Mouse (Mus musculus) forebrain, embryonic 12.5 days (tissue): Measurements from ENCODE around the gene Agbl4. TPM values are rescaled to one million over a fixed set of nuclear protein-coding genes. Genes with fewer than 3 reads are reported as not detected.
A peak's percentile ranks its signal among the peaks of the same experiment; 100 is the strongest.

Source experiments
- ATAC-seq: fragments of 200-750 bp; cut with Nextera tagmentation; 2 replicates; pipeline ENCODE4 v1.8.0; 2017; ENCODE audit warnings: moderate TSS enrichment; ENCODE audit not compliant: low FRiP score
- H3K27ac ChIP-seq: fragments of 300-500 bp; sonication (generic); 2 replicates; pipeline ENCODE4 v1.5.1; 2016; ENCODE audit warnings: mild to moderate bottlenecking
- H3K27me3 ChIP-seq: fragments of 300-500 bp; sonication (generic); 2 replicates; pipeline ENCODE4 v1.6.1; 2016; ENCODE audit warnings: mild to moderate bottlenecking
- H3K36me3 ChIP-seq: fragments of 300-500 bp; sonication (generic); replicated peaks from 2 replicates; pipeline ENCODE4 v1.6.1; 2016; ENCODE audit warnings: mild to moderate bottlenecking
- H3K4me1 ChIP-seq: fragments of 300-500 bp; sonication (generic); 2 replicates; pipeline ENCODE4 v1.6.1; 2016
- H3K4me2 ChIP-seq: fragments of 300-500 bp; sonication (generic); 2 replicates; pipeline ENCODE4 v1.6.1; 2016; ENCODE audit warnings: mild to moderate bottlenecking, moderate library complexity
- H3K4me3 ChIP-seq: fragments of 300-500 bp; sonication (generic); replicated peaks from 2 replicates; pipeline ENCODE4 v1.5.1; 2016; ENCODE audit warnings: mild to moderate bottlenecking
- H3K9ac ChIP-seq: fragments of 300-500 bp; sonication (generic); 2 replicates; pipeline ENCODE4 v1.6.1; 2016; ENCODE audit warnings: mild to moderate bottlenecking
- H3K9me3 ChIP-seq: fragments of 300-500 bp; sonication (generic); 2 replicates; pipeline ENCODE4 v1.6.1; 2016
- WGBS: fragments of 180-500 bp; shearing (Covaris S2); methylation state at CpG from one replicate; pipeline ENCODE4 v1.1.7; 2016; 5-methylcytosine and 5-hydroxymethylcytosine counted together
- polyA plus RNA-seq: library from polyadenylated mRNA; unstranded; fragments of >200 nt; fragmentation: Nextera tagmentation; extraction: Ambion mirVana; gene quantifications from 2 replicates; pipeline ENCODE4 v1.2.1, GENCODE M21; 2016

The Agbl4 gene
- polyA plus RNA-seq, 1 experiment from 2014 or later = 1.9 TPM

GRCm38 (mm10) chr4:111530537-111530936 lies 1133.1 kb downstream of the Agbl4 start:
- no peak overlapping the region for H3K4me3 ChIP-seq
- no peaks in the 10 kb centered on the region for H3K9me3 ChIP-seq
- no peaks in the 10 kb centered on the region for H3K4me1 ChIP-seq
- no peak overlapping the region for H3K27ac ChIP-seq
- no peak overlapping the region for H3K4me2 ChIP-seq
- no peak for ATAC-seq
- WGBS = 95% methylated on average over 2 of the region's 2 CpGs
- H3K27me3 ChIP-seq = no peaks in the 10 kb centered on the region
- no peak overlapping the region for H3K9ac ChIP-seq
- H3K36me3 ChIP-seq = no peaks in the 10 kb centered on the region

- ATAC-seq = no peak
- WGBS = 88% methylated on average over 2 of the region's 2 CpGs
Observed at GRCm38 (mm10) chr4:111544684-111545083, 1147.2 kb downstream of the Agbl4 start.

DNA sequence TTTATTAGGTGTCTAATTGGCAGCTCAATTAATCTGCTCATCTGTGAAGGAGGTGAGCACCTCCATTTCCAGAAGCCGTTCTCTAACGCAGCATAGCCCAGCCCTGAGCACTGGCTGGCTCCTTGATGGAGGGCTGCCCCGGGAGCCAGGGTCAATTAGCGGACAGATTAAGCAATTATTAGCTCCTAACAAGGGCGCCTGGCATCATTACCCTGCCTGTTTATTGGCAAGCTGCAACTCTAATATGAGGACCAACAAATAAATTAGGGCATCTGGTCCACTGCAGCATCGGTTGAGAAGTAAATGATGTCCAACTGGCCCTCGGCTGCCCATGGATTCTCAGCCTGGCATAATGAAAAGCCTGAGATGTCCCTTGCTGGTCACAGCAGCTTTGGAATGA lies 1148.5 kb downstream of the Agbl4 start:
- WGBS = 51% methylated on average over 7 of the region's 7 CpGs
- H3K27me3 ChIP-seq = no peaks in the 10 kb centered on the region
- H3K4me1 ChIP-seq = 0 out of 2 replicates have a peak, but pooled peaks cover 3% of the 10 kb centered on the region
- 0 out of 2 replicates have a peak, but pooled peaks have one; percentile 65 for ATAC-seq
- H3K9me3 ChIP-seq = no peaks in the 10 kb centered on the region
- H3K9ac ChIP-seq = no peak overlapping the region
- no peak overlapping the region for H3K4me3 ChIP-seq
- no peak overlapping the region for H3K4me2 ChIP-seq
- no peak overlapping the region for H3K27ac ChIP-seq
- H3K36me3 ChIP-seq = no peaks in the 10 kb centered on the region

More at GRCm38 (mm10) chr4:111544684-111545083, 1147.2 kb downstream of the Agbl4 start:
- Histone ChIP-seq H3K36me3 (no peaks in the 10 kb centered on the region), H3K4me3 (no peak overlapping the region), H3K27me3 (no peaks in the 10 kb centered on the region), H3K4me2 (no peak overlapping the region), H3K9me3 (no peaks in the 10 kb centered on the region), H3K9ac (no peak overlapping the region), H3K4me1 (0 out of 2 replicates have a peak, but pooled peaks cover 3% of the 10 kb centered on the region), H3K27ac (no peak overlapping the region)

GRCm38 (mm10) chr4:111555426-111555825 lies 1158.0 kb downstream of the Agbl4 start:
- Histone ChIP-seq H3K9ac (no peak overlapping the region), H3K4me3 (no peak overlapping the region), H3K4me1 (no peaks in the 10 kb centered on the region), H3K27ac (no peak overlapping the region), H3K9me3 (no peaks in the 10 kb centered on the region), H3K36me3 (no peaks in the 10 kb centered on the region), H3K27me3 (no peaks in the 10 kb centered on the region), H3K4me2 (no peak overlapping the region)
- WGBS = 82% methylated on average over 2 of the region's 2 CpGs
- ATAC-seq = no peak

- H3K27me3 ChIP-seq = no peaks in the 10 kb centered on the region
- no peak overlapping the region for H3K4me2 ChIP-seq
- no peak overlapping the region for H3K4me3 ChIP-seq
- 87% methylated on average over 10 of the region's 10 CpGs for WGBS
- no peak overlapping the region for H3K9ac ChIP-seq
- H3K4me1 ChIP-seq = peaks cover 9% of the 10 kb centered on the region
- ATAC-seq = no peak
- no peak overlapping the region for H3K27ac ChIP-seq
- H3K9me3 ChIP-seq = no peaks in the 10 kb centered on the region
- no peaks in the 10 kb centered on the region for H3K36me3 ChIP-seq
Observed at GRCm38 (mm10) chr4:111577087-111577773, 1179.8 kb downstream of the Agbl4 start.

DNA sequence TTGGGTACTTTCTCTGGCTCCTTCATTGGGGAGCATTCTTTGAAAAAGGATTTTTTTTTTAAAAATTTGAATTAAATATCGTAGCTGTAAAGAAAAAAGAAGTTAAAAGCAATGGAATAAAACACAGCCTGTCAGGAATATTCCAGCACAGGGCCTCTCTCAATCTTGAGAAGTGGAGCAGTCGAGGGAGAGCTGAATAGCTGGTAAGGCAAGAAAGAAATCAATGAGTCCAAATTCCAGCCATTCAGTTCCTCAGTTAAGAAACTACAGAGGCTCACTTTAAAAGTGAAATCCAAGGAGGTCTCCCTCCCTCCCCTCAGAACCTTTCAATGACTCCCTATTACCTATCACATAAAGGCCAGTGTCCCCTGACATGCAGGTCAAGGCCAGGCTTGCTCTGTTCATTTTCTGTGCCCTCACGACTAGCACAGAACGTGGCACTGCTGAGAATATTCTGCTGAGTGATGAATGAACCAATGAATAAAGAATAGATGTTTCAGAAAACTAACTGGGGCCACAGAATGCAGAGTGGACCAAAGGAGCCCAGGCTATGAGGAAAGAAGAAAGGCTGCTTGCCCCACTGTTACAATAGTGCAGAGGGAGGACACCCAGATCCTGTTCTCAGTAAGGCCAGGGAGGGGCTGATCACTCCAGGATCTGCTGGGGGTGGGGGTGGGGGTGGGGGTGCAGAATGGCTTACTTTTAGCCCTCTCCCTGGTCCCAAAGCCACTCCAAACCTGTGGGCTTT lies 1181.8 kb downstream of the Agbl4 start:
- Histone ChIP-seq H3K9me3 (no peaks in the 10 kb centered on the region), H3K27ac (no peak overlapping the region), H3K4me3 (no peak overlapping the region), H3K27me3 (no peaks in the 10 kb centered on the region), H3K4me1 (peaks cover 9% of the 10 kb centered on the region), H3K4me2 (no peak overlapping the region), H3K9ac (no peak overlapping the region), H3K36me3 (no peaks in the 10 kb centered on the region)
- WGBS = 17% methylated on average over 4 of the region's 4 CpGs
- peak; percentile 70 for ATAC-seq

- Histone ChIP-seq H3K27ac (no peak overlapping the region), H3K4me3 (no peak overlapping the region), H3K4me1 (peaks cover 9% of the 10 kb centered on the region), H3K9ac (no peak overlapping the region), H3K4me2 (no peak overlapping the region), H3K9me3 (no peaks in the 10 kb centered on the region), H3K36me3 (no peaks in the 10 kb centered on the region), H3K27me3 (no peaks in the 10 kb centered on the region)
- 17% methylated on average over 4 of the region's 4 CpGs for WGBS
- 0 out of 2 replicates have a peak, but pooled peaks have one; percentile 3 for ATAC-seq
Observed at GRCm38 (mm10) chr4:111579863-111580224, 1182.4 kb downstream of the Agbl4 start.

GRCm38 (mm10) chr4:111580239-111580638 lies 1182.8 kb downstream of the Agbl4 start:
- Histone ChIP-seq H3K4me2 (no peak overlapping the region), H3K4me3 (no peak overlapping the region), H3K4me1 (peaks cover 9% of the 10 kb centered on the region), H3K9me3 (no peaks in the 10 kb centered on the region), H3K27me3 (no peaks in the 10 kb centered on the region), H3K9ac (no peak overlapping the region), H3K36me3 (no peaks in the 10 kb centered on the region), H3K27ac (no peak overlapping the region)
- 88% methylated on average over 1 of the region's 1 CpGs for WGBS
- ATAC-seq = no peak

GRCm38 (mm10) chr4:111583562-111584237 lies 1186.2 kb downstream of the Agbl4 start:
- Histone ChIP-seq H3K9ac (no peak overlapping the region), H3K9me3 (no peaks in the 10 kb centered on the region), H3K27ac (no peak overlapping the region), H3K4me3 (no peak overlapping the region), H3K27me3 (no peaks in the 10 kb centered on the region), H3K36me3 (no peaks in the 10 kb centered on the region), H3K4me1 (peaks cover 9% of the 10 kb centered on the region), H3K4me2 (no peak overlapping the region)
- peak; percentile 63; the same call in 1 of the 2 replicates for ATAC-seq
- 74% methylated on average over 10 of the region's 10 CpGs for WGBS

DNA sequence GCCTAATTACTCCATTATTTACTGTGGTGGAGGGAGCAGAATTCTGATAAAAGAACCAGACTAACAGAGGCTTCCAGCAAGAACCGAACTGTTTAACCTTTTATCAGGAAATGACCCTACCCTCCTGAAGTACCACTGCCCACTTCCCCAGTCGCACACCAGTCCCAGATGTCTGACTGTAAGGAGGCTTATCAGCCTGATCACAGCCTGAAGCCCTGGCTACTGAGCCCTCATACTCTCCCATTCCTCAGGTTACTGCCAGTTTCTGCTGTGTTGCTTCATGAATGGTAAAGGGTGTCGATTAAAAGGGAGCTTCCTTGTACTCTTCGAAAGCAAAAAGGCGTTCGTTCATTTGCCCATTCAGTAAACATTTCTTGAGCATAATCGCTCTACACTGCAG lies 1186.8 kb downstream of the Agbl4 start:
- 77% methylated on average over 7 of the region's 7 CpGs for WGBS
- H3K9me3 ChIP-seq = no peaks in the 10 kb centered on the region
- H3K4me1 ChIP-seq = peaks cover 7% of the 10 kb centered on the region
- no peak overlapping the region for H3K4me2 ChIP-seq
- no peak overlapping the region for H3K27ac ChIP-seq
- no peaks in the 10 kb centered on the region for H3K27me3 ChIP-seq
- peak; percentile 34; the same call in 1 of the 2 replicates for ATAC-seq
- no peak overlapping the region for H3K4me3 ChIP-seq
- no peak overlapping the region for H3K9ac ChIP-seq
- H3K36me3 ChIP-seq = no peaks in the 10 kb centered on the region

DNA sequence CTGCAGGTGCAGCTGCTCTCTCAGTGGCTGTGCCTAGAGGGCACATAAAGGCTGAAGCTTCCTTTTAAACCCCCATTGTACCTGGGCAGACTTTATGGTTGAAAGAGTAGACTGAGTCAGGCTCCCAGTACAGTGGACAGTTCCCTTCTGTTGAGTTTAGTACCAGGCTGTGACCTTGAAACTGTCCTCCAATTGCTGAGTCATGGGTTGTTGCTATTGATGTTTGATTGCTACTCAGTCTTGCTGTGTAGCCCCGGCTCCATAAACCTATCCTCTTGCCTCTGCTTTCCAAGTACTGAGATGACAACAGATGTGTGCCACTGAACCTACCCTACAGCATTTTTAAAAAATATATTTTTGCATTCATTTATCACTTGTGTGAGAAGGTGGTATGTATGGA lies 1190.8 kb downstream of the Agbl4 start:
- Histone ChIP-seq H3K4me3 (no peak overlapping the region), H3K9me3 (no peaks in the 10 kb centered on the region), H3K36me3 (no peaks in the 10 kb centered on the region), H3K27ac (no peak overlapping the region), H3K4me1 (no peaks in the 10 kb centered on the region; the same call in 1 of the 2 replicates), H3K9ac (no peak overlapping the region), H3K27me3 (no peaks in the 10 kb centered on the region), H3K4me2 (no peak overlapping the region)
- WGBS = 92% methylated on average over 1 of the region's 1 CpGs
- ATAC-seq = no peak

- 86% methylated on average over 4 of the region's 4 CpGs for WGBS
- no peak overlapping the region for H3K9ac ChIP-seq
- H3K4me3 ChIP-seq = no peak overlapping the region
- no peaks in the 10 kb centered on the region for H3K36me3 ChIP-seq
- H3K4me1 ChIP-seq = no peaks in the 10 kb centered on the region
- no peak for ATAC-seq
- no peak overlapping the region for H3K27ac ChIP-seq
- H3K27me3 ChIP-seq = no peaks in the 10 kb centered on the region
- no peaks in the 10 kb centered on the region for H3K9me3 ChIP-seq
- H3K4me2 ChIP-seq = no peak overlapping the region
Observed at GRCm38 (mm10) chr4:111589467-111590170, 1192.2 kb downstream of the Agbl4 start.
